Mouse (Mus musculus): Measurements from ENCODE around the gene Smad5. TPM values are rescaled to one million over a fixed set of nuclear protein-coding genes. Genes with fewer than 3 reads are reported as not detected.
A peak's percentile ranks its signal among the peaks of the same experiment; 100 is the strongest.

The Smad5 gene
- total RNA-seq, 2 experiments from 2014 or later, result 16.9 to 18.7 TPM

GRCm38 (mm10) chr13:56699370-56699769, 3.4 kb upstream of the Smad5 start:
- intact Hi-C loops (cut with DNase I), result no loop called here
- no peak for DNase-seq

- intact Hi-C loops (cut with DNase I), result no loop called here
- DNase-seq, result no peak
Observed at GRCm38 (mm10) chr13:56700981-56701380, 1.8 kb upstream of the Smad5 start.

- intact Hi-C loops (cut with DNase I), result no loop called here
- peak in 1 of 2 experiments; percentile 11 for DNase-seq
Observed at GRCm38 (mm10) chr13:56701924-56702323, 886 bp upstream of the Smad5 start.

- intact Hi-C loops (cut with DNase I), result no loop called here
- peak; percentile 55 to 59 for DNase-seq
Observed at GRCm38 (mm10) chr13:56703222-56703870, 536 bp downstream of the Smad5 start.

- DNase-seq, result no peak
- intact Hi-C loops (cut with DNase I), result no loop called here
Observed at GRCm38 (mm10) chr13:56703871-56704321, 1.1 kb downstream of the Smad5 start.

- intact Hi-C loops (cut with DNase I), result no loop called here
Observed at GRCm38 (mm10) chr13:56704596-56704995, 1.8 kb downstream of the Smad5 start.

GRCm38 (mm10) chr13:56707111-56707510, 4.3 kb downstream of the Smad5 start:
- DNase-seq, result no peak
- intact Hi-C loops (cut with DNase I), result no loop called here

More at GRCm38 (mm10) chr13:56704596-56704995, 1.8 kb downstream of the Smad5 start:
- no peak for DNase-seq

GRCm38 (mm10) chr13:56707606-56708005, 4.8 kb downstream of the Smad5 start:
- intact Hi-C loops (cut with DNase I), result no loop called here

GRCm38 (mm10) chr13:56710620-56711019, 7.8 kb downstream of the Smad5 start:
- intact Hi-C loops (cut with DNase I), result no loop called here
- no peak for DNase-seq

More at GRCm38 (mm10) chr13:56707606-56708005, 4.8 kb downstream of the Smad5 start:
- no peak for DNase-seq

GRCm38 (mm10) chr13:56712221-56712620, 9.4 kb downstream of the Smad5 start:
- intact Hi-C loops (cut with DNase I), result no loop called here
- no peak for DNase-seq

- no peak for DNase-seq
- intact Hi-C loops (cut with DNase I), result loop anchor here (5.0 kb wide), 1 partner anchor 34 kb away; no protein-coding TSS in a partner anchor
Observed at GRCm38 (mm10) chr13:56726551-56726950, 23.7 kb downstream of the Smad5 start.

- no peak for DNase-seq
- intact Hi-C loops (cut with DNase I), result loop anchor here (5.0 kb wide), 1 partner anchor 37 kb away; no protein-coding TSS in a partner anchor
Observed at GRCm38 (mm10) chr13:56729046-56729445, 26.2 kb downstream of the Smad5 start.

GRCm38 (mm10) chr13:56734617-56735016, 31.8 kb downstream of the Smad5 start:
- intact Hi-C loops (cut with DNase I), result loop anchor here (5.0 kb wide), 2 partner anchors 72 to 177 kb away; no protein-coding TSS in a partner anchor
- no peak for DNase-seq

GRCm38 (mm10) chr13:56735212-56735875, 32.5 kb downstream of the Smad5 start:
- intact Hi-C loops (cut with DNase I), result loop anchor here (5.0 kb wide), 1 partner anchor 73 kb away; no protein-coding TSS in a partner anchor
- DNase-seq, result peak in 1 of 2 experiments; percentile 19

GRCm38 (mm10) chr13:56739556-56739955, 36.7 kb downstream of the Smad5 start:
- intact Hi-C loops (cut with DNase I), result loop anchor here (5.0 kb wide), 1 partner anchor 77 kb away; no protein-coding TSS in a partner anchor
- no peak for DNase-seq

GRCm38 (mm10) chr13:56740496-56740895, 37.7 kb downstream of the Smad5 start:
- DNase-seq, result no peak
- intact Hi-C loops (cut with DNase I), result no loop called here

- intact Hi-C loops (cut with DNase I), result no loop called here
- no peak for DNase-seq
Observed at GRCm38 (mm10) chr13:56741691-56742090, 38.9 kb downstream of the Smad5 start.

GRCm38 (mm10) chr13:56742325-56742901, 39.6 kb downstream of the Smad5 start:
- intact Hi-C loops (cut with DNase I), result no loop called here
- DNase-seq, result no peak

GRCm38 (mm10) chr13:56746739-56747532, 44.1 kb downstream of the Smad5 start:
- intact Hi-C loops (cut with DNase I), result no loop called here
- DNase-seq, result no peak

- no peak for DNase-seq
- intact Hi-C loops (cut with DNase I), result no loop called here
Observed at GRCm38 (mm10) chr13:56747554-56747953, 44.7 kb downstream of the Smad5 start.
